Mouse (Mus musculus) CD8-positive naive resting alpha-beta T cell, adult 57 days (primary cell): Measurements from ENCODE around the gene Gm16223. TPM values are rescaled to one million over a fixed set of nuclear protein-coding genes. Genes with fewer than 3 reads are reported as not detected.

Experiments
- total RNA-seq: library from RNA; stranded (reverse); gene quantifications from one replicate; pipeline ENCODE4 v1.2.4, GENCODE M21; 2023

Gene Gm16223
- total RNA-seq = not detected

GRCm38 (mm10) chr5:42067476-42068187, at the start of gene Gm16223:
TSS of gene Gm16223 (plus strand) at chr5:42067960.

Other genes with a start within 250 kb of the Gm16223 start
- 44.6 TPM for gene Bod1l, start 223.6 kb upstream of the Gm16223 start, total RNA-seq